Mouse (Mus musculus): ENCODE measurements around the gene Fbxl8.
"Not testable (repeated sequence)": the region's sequence is repeated elsewhere in the genome, so short reads cannot be mapped to it uniquely, and the experiment has no call there.

Gene Fbxl8

DNA sequence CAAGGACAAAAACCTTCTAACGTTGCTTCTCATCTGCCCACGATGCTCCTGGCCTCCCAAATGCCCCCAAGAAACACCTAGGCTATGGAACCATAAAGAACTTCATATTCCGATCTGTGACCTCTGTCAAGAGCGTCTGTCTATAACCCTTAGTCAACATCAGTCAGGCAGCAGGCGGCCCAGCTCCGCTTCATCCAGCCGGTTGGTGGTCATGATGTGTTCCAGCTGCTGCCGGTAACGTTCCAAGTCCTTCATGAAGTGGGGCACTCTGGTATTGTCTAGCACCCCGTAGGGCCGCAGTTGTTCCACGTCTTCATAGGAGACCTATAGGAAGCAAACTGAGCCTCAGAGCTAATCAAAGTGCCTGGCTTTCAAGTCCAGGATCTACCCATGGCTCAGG lies 17.4 kb downstream of the Fbxl8 start:
- DNase-seq (ENCODE audit: extremely low spot score, low spot score): no peak

- DNase-seq (ENCODE audit: extremely low spot score, low spot score): no peak
Observed at GRCm38 (mm10) chr8:105282239-105282638, 17.8 kb downstream of the Fbxl8 start.

DNA sequence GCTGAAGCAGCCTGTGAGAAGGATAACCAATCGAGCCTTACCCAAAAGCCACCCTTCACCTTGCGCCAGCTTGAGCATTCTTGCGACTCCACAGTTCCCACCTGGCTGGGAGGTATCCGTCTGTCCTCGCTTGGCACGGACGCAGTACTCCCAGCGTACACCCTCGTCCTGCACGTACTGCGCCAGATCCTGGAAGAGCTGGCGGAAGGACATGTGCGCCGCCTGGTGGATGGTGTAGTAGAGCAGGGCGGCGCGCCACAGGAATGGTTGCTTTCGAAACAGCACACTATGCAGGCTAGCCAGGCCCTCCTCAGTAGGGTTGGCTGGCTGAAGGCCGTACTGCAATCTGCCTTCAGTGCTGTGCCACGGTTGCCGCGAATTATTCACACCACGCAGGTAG lies 18.6 kb downstream of the Fbxl8 start:
- DNase-seq (ENCODE audit: extremely low spot score, low spot score): no peak

- no peak for DNase-seq (ENCODE audit: extremely low spot score, low spot score)
Observed at GRCm38 (mm10) chr8:105285514-105285913, 21.1 kb downstream of the Fbxl8 start.

DNA sequence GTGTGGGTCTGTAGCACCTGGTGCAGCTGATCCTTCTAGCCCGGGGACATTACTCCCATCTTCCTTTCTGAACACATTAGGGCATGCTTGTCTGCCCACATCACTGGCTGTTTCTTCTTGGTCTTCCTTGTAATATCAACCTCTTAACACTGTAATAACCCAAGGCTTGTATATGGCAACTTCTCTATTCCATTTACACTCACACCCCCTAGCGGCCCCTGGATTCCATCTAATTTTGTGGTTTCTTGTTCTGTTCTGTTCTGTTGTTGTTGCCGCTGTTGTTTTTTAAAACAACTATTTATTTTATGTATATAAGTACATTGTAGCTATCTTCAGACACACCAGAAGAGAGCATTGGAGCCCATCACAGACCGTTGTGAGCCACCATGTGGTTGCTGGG lies 22.5 kb downstream of the Fbxl8 start:
- no peak for DNase-seq (ENCODE audit: extremely low spot score, low spot score)

DNA sequence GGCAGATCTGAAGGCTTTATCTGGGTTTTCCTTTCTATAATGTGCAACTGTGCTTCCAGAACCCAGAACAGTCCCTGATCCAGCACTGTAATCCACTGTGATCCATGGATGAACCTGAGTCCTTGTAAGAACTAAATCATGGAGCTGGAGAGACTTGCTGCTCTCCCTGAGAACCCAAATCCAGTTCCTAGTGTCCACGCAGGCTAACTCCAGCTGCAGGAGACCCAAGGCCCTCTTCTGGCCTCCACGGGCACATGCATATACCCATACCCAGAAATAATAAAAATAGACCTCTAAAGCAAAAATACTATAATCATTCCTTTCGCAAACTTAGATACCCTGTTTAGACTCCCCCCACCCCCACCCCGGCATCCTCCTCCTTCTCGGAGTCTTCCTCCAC lies 23.8 kb downstream of the Fbxl8 start:
- DNase-seq (ENCODE audit: extremely low spot score, low spot score): no peak

GRCm38 (mm10) chr8:105288958-105289732 lies 24.7 kb downstream of the Fbxl8 start:
- peak; percentile 95 for DNase-seq (ENCODE audit: extremely low spot score, low spot score)

DNA sequence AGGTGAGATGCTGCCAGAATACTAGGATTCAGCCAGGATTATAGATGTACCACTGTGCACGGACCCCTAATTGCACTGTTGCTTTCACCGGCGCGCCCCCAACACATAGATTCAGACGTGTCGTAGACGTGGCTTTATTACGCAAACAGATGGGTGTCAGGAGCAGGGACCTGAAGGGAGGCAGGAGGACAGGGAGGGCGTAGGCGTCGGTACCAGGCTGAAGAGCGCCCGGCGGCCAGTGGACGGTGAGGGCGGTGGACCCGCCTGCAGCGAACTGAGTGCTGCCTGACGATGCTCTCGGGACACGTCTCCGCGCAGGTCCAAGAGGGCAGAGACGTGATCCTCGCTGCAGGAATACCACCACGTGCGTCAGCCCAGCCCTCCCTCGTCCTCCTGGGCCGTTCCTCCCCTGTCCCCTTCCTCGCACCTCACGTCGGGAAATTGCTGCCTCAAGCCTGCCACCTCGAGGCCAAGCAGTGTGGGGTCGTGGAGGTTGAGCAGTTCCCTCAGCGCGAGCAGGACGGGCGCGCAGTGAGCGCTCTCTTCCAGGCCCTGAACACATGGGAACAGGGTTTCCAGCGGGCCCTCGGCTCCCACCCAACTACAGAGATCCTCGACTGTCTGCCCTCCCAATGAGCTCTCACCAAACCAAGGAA lies 25.5 kb downstream of the Fbxl8 start, which contains the start of gene 4931428F04Rik:
4931428F04Rik (minus strand) TSS at position 60 of the 656 bp plus-strand sequence.
- DNase-seq (ENCODE audit: extremely low spot score, low spot score): peak; percentile 62

DNA sequence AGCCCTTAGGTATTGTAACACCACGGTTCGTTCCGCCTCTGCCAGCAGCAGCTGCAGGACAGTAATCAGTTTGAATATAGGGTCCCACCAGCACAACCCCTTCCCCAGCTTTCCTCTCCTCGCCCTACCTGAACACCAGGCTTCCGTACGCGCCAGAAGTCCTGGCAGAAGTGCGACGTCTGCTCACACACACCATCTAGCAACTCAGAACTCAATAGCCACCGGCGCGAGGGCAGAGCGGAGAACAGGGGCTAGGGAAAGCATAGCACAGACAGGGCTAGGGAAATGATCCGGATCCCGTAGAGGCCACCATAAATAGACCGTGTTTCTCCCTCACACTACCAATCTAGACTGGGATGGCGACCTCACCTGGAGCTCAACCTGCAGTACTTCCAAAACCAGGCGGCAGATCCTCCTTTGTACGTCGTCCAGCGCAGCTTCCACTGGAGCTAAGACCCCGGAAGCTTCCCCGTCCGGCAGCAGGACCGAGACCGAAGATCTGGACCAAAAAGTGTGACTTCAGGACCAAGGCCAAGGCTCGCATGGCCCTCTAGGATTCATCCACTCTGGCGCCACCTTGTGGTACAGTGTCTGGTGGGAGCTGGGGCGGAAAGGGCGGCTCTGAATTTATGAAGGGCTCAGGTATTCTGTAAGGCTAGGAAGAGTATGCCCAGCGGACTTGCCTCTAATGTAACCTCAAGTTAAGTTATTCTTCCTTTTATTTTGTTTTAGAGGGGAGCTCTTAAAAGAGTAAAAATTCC lies 26.3 kb downstream of the Fbxl8 start:
- peak; percentile 94 for DNase-seq (ENCODE audit: extremely low spot score, low spot score)

- DNase-seq (ENCODE audit: extremely low spot score, low spot score): not testable (repeated sequence)
Observed at GRCm38 (mm10) chr8:105291364-105291763, 26.9 kb downstream of the Fbxl8 start.

GRCm38 (mm10) chr8:105291802-105292201 lies 27.4 kb downstream of the Fbxl8 start:
- DNase-seq (ENCODE audit: extremely low spot score, low spot score): not testable (repeated sequence)

DNA sequence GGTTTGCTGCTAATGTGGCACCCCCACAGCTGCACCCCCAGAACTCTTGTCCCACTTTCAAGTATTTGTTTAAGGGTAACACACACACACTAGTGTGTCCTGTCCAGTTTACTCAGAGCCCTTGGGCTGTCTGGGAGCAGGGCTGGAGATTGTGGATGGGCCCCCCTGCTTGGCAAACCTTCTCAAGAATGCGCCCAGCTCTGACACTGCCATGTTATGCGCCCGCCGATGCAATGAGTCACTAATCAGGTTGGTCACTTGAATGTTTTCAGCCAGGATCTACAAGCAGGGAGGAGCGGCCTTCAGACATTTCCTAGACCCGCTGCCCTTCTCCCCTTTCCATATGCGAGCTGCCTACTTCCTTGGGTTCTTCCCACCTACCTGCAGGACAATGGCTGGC lies 28.0 kb downstream of the Fbxl8 start:
- no peak for DNase-seq (ENCODE audit: extremely low spot score, low spot score)

GRCm38 (mm10) chr8:105293405-105293804 lies 29.0 kb downstream of the Fbxl8 start:
- DNase-seq (ENCODE audit: extremely low spot score, low spot score): no peak

DNA sequence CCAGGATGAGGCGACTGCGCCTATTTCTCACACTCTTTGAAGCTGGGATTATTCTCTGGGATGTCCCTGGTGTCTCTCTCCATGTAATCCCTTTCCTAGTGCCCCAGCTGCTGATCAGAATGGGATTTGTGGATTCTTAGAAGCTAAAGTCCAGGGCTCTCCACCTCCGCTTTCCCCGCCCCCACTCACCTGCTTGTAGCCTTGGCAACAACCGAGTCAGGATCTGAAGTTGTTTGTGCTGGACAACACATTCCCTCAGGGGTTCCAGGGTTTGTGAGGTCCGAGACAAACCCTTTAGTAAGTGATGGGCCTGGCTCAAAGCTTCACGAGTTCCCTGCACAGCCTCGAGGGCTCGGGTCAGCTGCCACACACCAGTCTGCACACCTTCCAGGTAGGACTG lies 30.3 kb downstream of the Fbxl8 start:
- DNase-seq (ENCODE audit: extremely low spot score, low spot score): no peak

- no peak for DNase-seq (ENCODE audit: extremely low spot score, low spot score)
Observed at GRCm38 (mm10) chr8:105295256-105295655, 30.8 kb downstream of the Fbxl8 start.

DNA sequence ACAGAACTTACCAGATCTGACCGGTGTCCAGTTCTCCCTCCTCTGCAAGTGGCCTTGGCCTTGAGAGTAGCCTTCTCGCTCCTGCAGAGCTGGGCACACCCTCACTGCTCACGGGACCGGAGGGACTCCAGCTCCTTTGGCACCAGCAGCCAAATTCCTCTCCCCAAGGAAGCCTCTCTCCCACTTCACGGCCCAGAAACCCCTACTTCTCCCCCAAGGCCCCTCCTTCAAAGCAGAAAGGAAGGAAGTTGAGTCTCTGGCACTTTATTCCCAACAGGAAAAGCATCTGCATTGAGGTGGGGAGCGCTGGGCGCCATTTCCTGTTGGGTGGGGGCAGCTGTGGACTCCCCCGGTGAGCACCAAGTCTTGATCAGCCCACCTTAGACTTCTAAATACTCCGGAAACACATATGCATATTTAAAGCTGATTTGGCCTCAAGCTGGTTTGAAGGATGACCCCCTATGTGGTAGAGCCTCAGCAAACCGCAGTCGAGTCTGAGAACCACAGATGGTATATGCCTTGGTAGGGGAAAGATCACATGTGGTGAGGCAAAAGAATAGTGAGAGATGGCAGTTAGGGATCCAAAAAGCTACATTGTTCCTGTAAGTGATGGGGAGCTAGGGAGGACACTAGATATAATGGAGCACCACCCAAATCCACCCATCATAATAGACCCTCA lies 31.6 kb downstream of the Fbxl8 start, which contains the start of gene Exoc3l:
Exoc3l (minus strand) TSS at position 207 of the 679 bp plus-strand sequence.
- DNase-seq (ENCODE audit: extremely low spot score, low spot score): no peak

DNA sequence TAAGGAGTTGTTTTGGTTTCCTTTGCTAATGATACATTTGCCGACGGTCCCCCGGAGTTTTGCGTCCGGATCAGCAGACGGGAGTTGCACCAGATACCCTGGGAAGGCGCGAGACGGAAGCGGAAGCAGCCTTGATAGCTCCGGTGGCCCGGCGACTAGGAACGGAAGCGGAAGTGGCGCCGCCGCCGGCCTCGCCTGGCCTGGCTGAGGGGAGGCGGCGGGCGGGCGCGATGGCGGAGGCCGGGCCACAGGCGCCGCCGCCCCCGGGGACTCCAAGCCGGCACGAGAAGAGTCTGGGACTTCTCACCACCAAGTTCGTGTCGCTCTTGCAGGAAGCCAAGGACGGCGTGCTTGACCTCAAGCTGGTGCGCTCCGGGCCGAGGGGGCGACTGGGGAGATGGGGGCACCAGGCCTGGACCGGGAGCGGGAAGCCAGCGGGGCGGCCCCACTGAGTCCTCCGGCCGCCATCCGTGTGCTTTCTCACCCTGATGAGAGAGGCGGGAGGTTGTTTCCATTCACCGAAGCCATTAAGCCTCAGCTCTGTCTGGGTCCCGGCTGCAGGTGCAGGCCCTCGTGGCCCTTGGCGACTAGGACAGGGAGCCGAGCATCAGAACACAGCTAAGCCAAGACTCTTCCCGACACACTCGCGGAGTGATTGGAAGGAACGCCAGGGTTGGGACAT lies 33.2 kb downstream of the Fbxl8 start, which contains the start of gene E2f4:
E2f4 (plus strand) TSS at position 153 of the 682 bp plus-strand sequence.
- DNase-seq (ENCODE audit: extremely low spot score, low spot score): peak; percentile 93

- no peak for DNase-seq (ENCODE audit: extremely low spot score, low spot score)
Observed at GRCm38 (mm10) chr8:105298351-105299252, 34.2 kb downstream of the Fbxl8 start.

- no peak for DNase-seq (ENCODE audit: extremely low spot score, low spot score)
Observed at GRCm38 (mm10) chr8:105299962-105300361, 35.5 kb downstream of the Fbxl8 start.

- DNase-seq (ENCODE audit: extremely low spot score, low spot score): no peak
Observed at GRCm38 (mm10) chr8:105303396-105303795, 38.9 kb downstream of the Fbxl8 start.

All from neural tube, embryonic 10.5 days (tissue).